Mouse (Mus musculus): ENCODE measurements at regions not wholly inside any gene's neighbourhood (a gene's known extent, or its start where the extent isn't known, plus 50 kb on each side); places are given as distances from the start of the nearest gene placed in this dataset.

GRCm38 (mm10) chr5:148452909-148453632 is 53.4 kb upstream of the Slc7a1 start:
- TF ChIP-seq POLR2A (IDR thresholded peaks at IDR 0.05; ENCODE audit: low read depth, low read length): no peak
- TF ChIP-seq CTCF (IDR thresholded peaks at IDR 0.05; ENCODE audit: extremely low read depth, insufficient read depth, insufficient read length, insufficient replicate concordance): no peak
